Comparison of ENCODE assay signal across 22 mouse cellular contexts in genomic region chr5:35963635-35964034, GRCm38 (mm10).
DNase-seq lines count a peak whose midpoint lies in the region; ATAC-seq and TF ChIP-seq lines count a peak whose summit lies in the region.
"Had no signal": no experiment of that assay in that cellular context is flagged by ENCODE, and none has a peak within 500 bp of the region (broad histone marks: within the 10 kb centered on the region; RNA-seq: fewer than 3 reads in every experiment).

No protein-coding gene starts in this region.

- ATAC-seq in neural tube, embryonic 14.5 days (ENCODE audit: low read depth) = peak; percentile 24; the same call in 1 of the 2 replicates
- ATAC-seq in heart, postnatal 0 days (ENCODE audit: insufficient read depth, low read depth) = peak; percentile 83
- no peak for ATAC-seq in frontal cortex, adult (ENCODE audit: low TSS enrichment)
- ATAC-seq: forebrain, embryonic 16.5 days; intestine, embryonic 16.5 days; lung, postnatal 0 days had no signal

- DNase-seq in heart, adult 2 months = peak; percentile 54 to 75
- no peak for DNase-seq in heart, embryonic 10.5 days (ENCODE audit: low spot score)
- no peak for DNase-seq in neural tube, embryonic 10.5 days (ENCODE audit: extremely low spot score, low spot score)
- DNase-seq in heart, postnatal 0 days (ENCODE audit: low spot score) = peak; percentile 64
- no peak for DNase-seq in cerebellum, adult 9-11 months
- DNase-seq: adrenal gland, postnatal 36 days; cerebellum, adult 18-20 months; gastrocnemius, postnatal 36 days; liver; right cerebral cortex, postnatal 25 days; thymus, adult 18-20 months; thymus, postnatal 4 days had no signal

- intact Hi-C loops in heart, adult 2 months (cut with DNase I) = no loop called here

- 46% methylated on average over 9 of the region's 9 CpGs for WGBS in heart, adult 2 months
- 84% methylated on average over 9 of the region's 9 CpGs for WGBS in heart, embryonic 10.5 days
- WGBS in neural tube, embryonic 14.5 days = 49% methylated on average over 9 of the region's 9 CpGs
- WGBS in heart, postnatal 0 days = 45% methylated on average over 9 of the region's 9 CpGs

- peaks cover 4% of the 10 kb centered on the region; the same call in 1 of the 2 replicates for H3K36me3 ChIP-seq in heart, adult 2 months (ENCODE audit: control insufficient read depth, insufficient read depth, low read length)
- peaks cover 89% of the 10 kb centered on the region for H3K36me3 ChIP-seq in heart, embryonic 10.5 days
- peaks cover 48% of the 10 kb centered on the region for H3K36me3 ChIP-seq in neural tube, embryonic 14.5 days (ENCODE audit: control insufficient read depth, insufficient read depth, low read length)
- peaks cover 76% of the 10 kb centered on the region for H3K36me3 ChIP-seq in heart, postnatal 0 days (replicated peaks; ENCODE audit: control insufficient read depth, insufficient read depth, low read length)

- no peak for TF ChIP-seq CTCF in heart, adult 2 months (IDR thresholded peaks at IDR 0.05)
- no peak for TF ChIP-seq CTCF in heart, postnatal 0 days (IDR thresholded peaks at IDR 0.05; ENCODE audit: low read depth)

- peaks cover 1% of the 10 kb centered on the region; the same call in 1 of the 2 replicates for H3K4me1 ChIP-seq in heart, adult 2 months (ENCODE audit: control insufficient read depth, insufficient read depth, low read length)
- 0 out of 2 replicates have a peak, but pooled peaks cover 6% of the 10 kb centered on the region for H3K4me1 ChIP-seq in heart, embryonic 10.5 days
- no peaks in the 10 kb centered on the region for H3K4me1 ChIP-seq in neural tube, embryonic 14.5 days (ENCODE audit: control insufficient read depth, insufficient read depth, low read length)
- peaks cover 20% of the 10 kb centered on the region for H3K4me1 ChIP-seq in heart, postnatal 0 days (ENCODE audit: control insufficient read depth, insufficient read depth)
- H3K4me1 ChIP-seq: hindbrain, embryonic 15.5 days; midbrain, embryonic 12.5 days; stomach, embryonic 15.5 days had no signal

- H3K9ac ChIP-seq in heart, adult 2 months (ENCODE audit: low read depth, low read length) = no peak overlapping the region
- no peak overlapping the region for H3K9ac ChIP-seq in neural tube, embryonic 14.5 days (replicated peaks; ENCODE audit: low read depth, low read length)
- H3K9ac ChIP-seq in heart, postnatal 0 days (replicated peaks; ENCODE audit: low read depth, low read length) = no peak overlapping the region
- H3K9ac ChIP-seq: hindbrain, embryonic 15.5 days; midbrain, embryonic 12.5 days; stomach, embryonic 15.5 days had no signal

- peak; percentile 79 for TF ChIP-seq EP300 in heart, adult 2 months (IDR thresholded peaks at IDR 0.05; ENCODE audit: insufficient read depth, low read depth, low read length)
- peak; percentile 63; the same call in 1 of the 2 replicates for TF ChIP-seq EP300 in heart, postnatal 0 days (IDR thresholded peaks at IDR 0.05; ENCODE audit: low read depth)

- H3K27me3 ChIP-seq in heart, adult 2 months (ENCODE audit: control insufficient read depth, insufficient read depth, low read length) = no peaks in the 10 kb centered on the region
- no peaks in the 10 kb centered on the region for H3K27me3 ChIP-seq in heart, embryonic 10.5 days (ENCODE audit: insufficient read depth, poor library complexity, severe bottlenecking)
- H3K27me3 ChIP-seq in neural tube, embryonic 14.5 days (ENCODE audit: control insufficient read depth, insufficient read depth, low read length) = no peaks in the 10 kb centered on the region
- H3K27me3 ChIP-seq in heart, postnatal 0 days (ENCODE audit: control insufficient read depth, insufficient read depth, low read length) = no peaks in the 10 kb centered on the region
- H3K27me3 ChIP-seq: hindbrain, embryonic 15.5 days; midbrain, embryonic 12.5 days; stomach, embryonic 15.5 days had no signal

- H3K27ac ChIP-seq in heart, adult 2 months = peak overlapping the region; percentile 76
- H3K27ac ChIP-seq in heart, embryonic 10.5 days = no peak overlapping the region
- H3K27ac ChIP-seq in neural tube, embryonic 14.5 days (ENCODE audit: low read depth, low read length) = no peak overlapping the region
- H3K27ac ChIP-seq in heart, postnatal 0 days (ENCODE audit: low read depth) = peak overlapping the region; percentile 82
- H3K27ac ChIP-seq: hindbrain, embryonic 15.5 days; kidney, postnatal 0 days; midbrain, embryonic 12.5 days; stomach, embryonic 15.5 days had no signal

- H3K79me2 ChIP-seq in heart, adult 2 months (replicated peaks; ENCODE audit: control insufficient read depth, insufficient read depth, low read length) = no peaks in the 10 kb centered on the region

- TF ChIP-seq POLR2A in heart, adult 2 months (IDR thresholded peaks at IDR 0.05; ENCODE audit: insufficient read depth, low read depth, low read length) = no peak

- H3K4me3 ChIP-seq in heart, adult 2 months = no peak overlapping the region
- H3K4me3 ChIP-seq in heart, embryonic 10.5 days = no peak overlapping the region
- no peak overlapping the region for H3K4me3 ChIP-seq in neural tube, embryonic 14.5 days (ENCODE audit: low read depth, low read length)
- no peak overlapping the region for H3K4me3 ChIP-seq in heart, postnatal 0 days (ENCODE audit: low read depth, low read length)
- H3K4me3 ChIP-seq: erythroblast, embryonic 14.5 days; hindbrain, embryonic 15.5 days; midbrain, embryonic 12.5 days; stomach, embryonic 15.5 days had no signal

- no peaks in the 10 kb centered on the region for H3K9me3 ChIP-seq in heart, embryonic 10.5 days
- no peaks in the 10 kb centered on the region for H3K9me3 ChIP-seq in neural tube, embryonic 14.5 days (ENCODE audit: control insufficient read depth, low read length)
- no peaks in the 10 kb centered on the region for H3K9me3 ChIP-seq in heart, postnatal 0 days (replicated peaks; ENCODE audit: control insufficient read depth, low read length)
- H3K9me3 ChIP-seq: hindbrain, embryonic 15.5 days; midbrain, embryonic 12.5 days; stomach, embryonic 15.5 days had no signal

- H3K4me2 ChIP-seq in neural tube, embryonic 14.5 days (ENCODE audit: low read depth, low read length) = no peak overlapping the region
- H3K4me2 ChIP-seq in heart, postnatal 0 days (ENCODE audit: low read depth, low read length) = no peak overlapping the region
- H3K4me2 ChIP-seq: hindbrain, embryonic 15.5 days; midbrain, embryonic 12.5 days; stomach, embryonic 15.5 days had no signal

Comparison
In these comparisons a context has a peak if more than half of its experiments do, and no peak if none do; other contexts are left out.
1. DNase-seq: peak in heart, adult 2 months (2 of 2) and heart, postnatal 0 days (single experiment); none in heart, embryonic 10.5 days (single experiment), neural tube, embryonic 10.5 days (single experiment) and cerebellum, adult 9-11 months (single experiment).
2. H3K27ac ChIP-seq: peak in heart, adult 2 months (single experiment) and heart, postnatal 0 days (single experiment); none in heart, embryonic 10.5 days (single experiment) and neural tube, embryonic 14.5 days (single experiment).